ENCODE assay signal across 9 mouse cellular contexts in genomic region chr7:102066363-102066762, GRCm38 (mm10). TPM values are rescaled to one million over a fixed set of nuclear protein-coding genes. Genes with fewer than 3 reads are reported as not detected.
A peak's percentile ranks its signal among the peaks of the same experiment; 100 is the strongest.
DNase-seq lines count a peak whose midpoint lies in the region; ATAC-seq lines count a peak whose summit lies in the region.
"Had no signal": no experiment of that assay in that cellular context is flagged by ENCODE, and none has a peak within 500 bp of the region (broad histone marks: within the 10 kb centered on the region; RNA-seq: fewer than 3 reads in every experiment).

No protein-coding gene starts in this region.

- no peak overlapping the region; the same call in 1 of the 2 replicates for H3K27ac ChIP-seq in lung, embryonic 16.5 days (ENCODE audit: low read length)
- no peak overlapping the region for H3K27ac ChIP-seq in embryonic facial prominence, embryonic 15.5 days (replicated peaks)
- H3K27ac ChIP-seq in limb, embryonic 11.5 days (replicated peaks; ENCODE audit: low read depth, low read length): no peak overlapping the region
- peak overlapping the region; percentile 87; the same call in 1 of the 2 replicates for H3K27ac ChIP-seq in stomach, embryonic 14.5 days (ENCODE audit: low read length)

- no peak for DNase-seq in lung, postnatal 36 days
- DNase-seq in limb, embryonic 11.5 days (ENCODE audit: low spot score): no peak
- DNase-seq in cerebellum, postnatal 10 days: no peak
- no peak for DNase-seq in cerebellum, postnatal 4 days (ENCODE audit: low spot score in 2 of 2)

- H3K4me2 ChIP-seq in lung, embryonic 16.5 days (ENCODE audit: low read depth, low read length): peak overlapping the region; percentile 58
- peak overlapping the region; percentile 68 for H3K4me2 ChIP-seq in embryonic facial prominence, embryonic 15.5 days (replicated peaks)
- H3K4me2 ChIP-seq in limb, embryonic 11.5 days (ENCODE audit: low read depth, severe bottlenecking): peak overlapping the region; percentile 77
- H3K4me2 ChIP-seq in stomach, embryonic 14.5 days (replicated peaks; ENCODE audit: low read depth, low read length): peak overlapping the region; percentile 59

- peaks cover 18% of the 10 kb centered on the region for H3K4me1 ChIP-seq in lung, embryonic 16.5 days (replicated peaks; ENCODE audit: control insufficient read depth, insufficient read depth, low read length)
- H3K4me1 ChIP-seq in embryonic facial prominence, embryonic 15.5 days: peaks cover 18% of the 10 kb centered on the region
- peaks cover 11% of the 10 kb centered on the region for H3K4me1 ChIP-seq in limb, embryonic 11.5 days (ENCODE audit: control insufficient read depth, insufficient read depth, low read length)
- peaks cover 9% of the 10 kb centered on the region for H3K4me1 ChIP-seq in stomach, embryonic 14.5 days (ENCODE audit: control insufficient read depth, insufficient read depth, low read length)

- H3K4me3 ChIP-seq in lung, embryonic 16.5 days (ENCODE audit: low read length): peak overlapping the region; percentile 78
- H3K4me3 ChIP-seq in embryonic facial prominence, embryonic 15.5 days (replicated peaks): peak overlapping the region; percentile 78
- peak overlapping the region; percentile 71 for H3K4me3 ChIP-seq in limb, embryonic 11.5 days (ENCODE audit: low read depth, low read length)
- H3K4me3 ChIP-seq in stomach, embryonic 14.5 days (ENCODE audit: low read depth, low read length): peak overlapping the region; percentile 74

- peak overlapping the region; percentile 77 for H3K9ac ChIP-seq in lung, embryonic 16.5 days (ENCODE audit: low read length)
- peak overlapping the region; percentile 41 for H3K9ac ChIP-seq in embryonic facial prominence, embryonic 15.5 days
- peak overlapping the region; percentile 74 for H3K9ac ChIP-seq in limb, embryonic 11.5 days (ENCODE audit: low read length)
- H3K9ac ChIP-seq in stomach, embryonic 14.5 days (replicated peaks; ENCODE audit: low read depth, low read length): peak overlapping the region; percentile 65; the same call in 1 of the 2 replicates

- ATAC-seq in lung, embryonic 16.5 days (ENCODE audit: low read depth): no peak
- ATAC-seq in embryonic facial prominence, embryonic 15.5 days (ENCODE audit: insufficient number of reproducible peaks, low FRiP score, low TSS enrichment, low read depth): no peak
- no peak for ATAC-seq in limb, embryonic 11.5 days (ENCODE audit: insufficient number of reproducible peaks, low FRiP score, low TSS enrichment, low read depth)
- no peak for ATAC-seq in stomach, embryonic 14.5 days (ENCODE audit: insufficient number of reproducible peaks, insufficient read depth, low FRiP score, low read depth)
- no peak for ATAC-seq in granulocyte monocyte progenitor cell, adult 5-6 weeks (replicated peaks; ENCODE audit: poor library complexity, severe bottlenecking)

- H3K9me3 ChIP-seq in lung, embryonic 16.5 days (ENCODE audit: control insufficient read depth, low read length): no peaks in the 10 kb centered on the region
- no peaks in the 10 kb centered on the region for H3K9me3 ChIP-seq in embryonic facial prominence, embryonic 15.5 days (replicated peaks)
- H3K9me3 ChIP-seq in limb, embryonic 11.5 days (ENCODE audit: control insufficient read depth, low read length): no peaks in the 10 kb centered on the region
- H3K9me3 ChIP-seq in stomach, embryonic 14.5 days (ENCODE audit: control insufficient read depth, low read depth, low read length): no peaks in the 10 kb centered on the region

- H3K27me3 ChIP-seq in lung, embryonic 16.5 days (ENCODE audit: control insufficient read depth, insufficient read depth, low read depth, low read length): no peaks in the 10 kb centered on the region
- H3K27me3 ChIP-seq in embryonic facial prominence, embryonic 15.5 days: no peaks in the 10 kb centered on the region
- no peaks in the 10 kb centered on the region for H3K27me3 ChIP-seq in limb, embryonic 11.5 days (ENCODE audit: control insufficient read depth, insufficient read depth, low read length)
- H3K27me3 ChIP-seq in stomach, embryonic 14.5 days (ENCODE audit: control insufficient read depth, insufficient read depth, low read length): no peaks in the 10 kb centered on the region

- H3K36me3 ChIP-seq in lung, embryonic 16.5 days (ENCODE audit: control insufficient read depth, insufficient read depth, low read length): peaks cover 5% of the 10 kb centered on the region; the same call in 1 of the 2 replicates
- peaks cover 4% of the 10 kb centered on the region; the same call in 1 of the 2 replicates for H3K36me3 ChIP-seq in embryonic facial prominence, embryonic 15.5 days
- no peaks in the 10 kb centered on the region for H3K36me3 ChIP-seq in limb, embryonic 11.5 days (ENCODE audit: control insufficient read depth, insufficient read depth, low read length)
- H3K36me3 ChIP-seq in stomach, embryonic 14.5 days (ENCODE audit: control insufficient read depth, insufficient read depth, low read length): no peaks in the 10 kb centered on the region

- 53% methylated on average over 6 of the region's 6 CpGs for WGBS in lung, embryonic 16.5 days
- WGBS in embryonic facial prominence, embryonic 15.5 days: 64% methylated on average over 6 of the region's 6 CpGs
- WGBS in limb, embryonic 11.5 days: 80% methylated on average over 6 of the region's 6 CpGs
- 71% methylated on average over 6 of the region's 6 CpGs for WGBS in stomach, embryonic 14.5 days

RNA-seq across cellular contexts. Expression of gene Xntrpc, which starts 0.8 kb away (rescaled TPM):
- 1.0 and 1.2 TPM in 2 replicates for polyA plus RNA-seq in lung, embryonic 16.5 days (2015; fragmentation: Nextera tagmentation; extraction: Ambion mirVana)
- 1.8 and 2.0 TPM in 2 replicates for polyA plus RNA-seq in embryonic facial prominence, embryonic 15.5 days (2015; fragmentation: Nextera tagmentation; extraction: Ambion mirVana)
- 1.6 and 2.4 TPM in 2 replicates for polyA plus RNA-seq in limb, embryonic 11.5 days (2014; fragmentation: Nextera tagmentation; extraction: Ambion mirVana)
- polyA plus RNA-seq in stomach, embryonic 14.5 days (2014; fragmentation: Nextera tagmentation; extraction: Ambion mirVana): 1.1 and 1.8 TPM in 2 replicates
- total RNA-seq in granulocyte monocyte progenitor cell, adult 5-6 weeks (2014; fragmentation: Nextera tagmentation): 1.8 and 3.4 TPM in 2 replicates
- total RNA-seq in granulocyte monocyte progenitor cell, adult 5-6 weeks (2017): 1.5 and 2.3 TPM in 2 replicates

RNA-seq across cellular contexts. Expression of gene Xndc1, which starts 1.1 kb away (rescaled TPM):
- 31.0 and 35.0 TPM in 2 replicates for polyA plus RNA-seq in lung, embryonic 16.5 days (2015; fragmentation: Nextera tagmentation; extraction: Ambion mirVana)
- 31.6 and 37.4 TPM in 2 replicates for polyA plus RNA-seq in embryonic facial prominence, embryonic 15.5 days (2015; fragmentation: Nextera tagmentation; extraction: Ambion mirVana)
- 30.0 and 30.3 TPM in 2 replicates for polyA plus RNA-seq in limb, embryonic 11.5 days (2014; fragmentation: Nextera tagmentation; extraction: Ambion mirVana)
- 26.3 and 27.5 TPM in 2 replicates for polyA plus RNA-seq in stomach, embryonic 14.5 days (2014; fragmentation: Nextera tagmentation; extraction: Ambion mirVana)
- total RNA-seq in granulocyte monocyte progenitor cell, adult 5-6 weeks (2014; fragmentation: Nextera tagmentation): 56.6 and 64.4 TPM in 2 replicates
- total RNA-seq in granulocyte monocyte progenitor cell, adult 5-6 weeks (2017): 17.0 and 23.2 TPM in 2 replicates

RNA-seq across cellular contexts. Expression of gene Rnf121, which starts 1.1 kb away (rescaled TPM):
- 25.2 and 25.6 TPM in 2 replicates for polyA plus RNA-seq in lung, embryonic 16.5 days (2015; fragmentation: Nextera tagmentation; extraction: Ambion mirVana)
- 28.6 and 29.5 TPM in 2 replicates for polyA plus RNA-seq in embryonic facial prominence, embryonic 15.5 days (2015; fragmentation: Nextera tagmentation; extraction: Ambion mirVana)
- 29.0 and 30.3 TPM in 2 replicates for polyA plus RNA-seq in limb, embryonic 11.5 days (2014; fragmentation: Nextera tagmentation; extraction: Ambion mirVana)
- 24.7 and 26.1 TPM in 2 replicates for polyA plus RNA-seq in stomach, embryonic 14.5 days (2014; fragmentation: Nextera tagmentation; extraction: Ambion mirVana)
- 11.2 and 13.2 TPM in 2 replicates for total RNA-seq in granulocyte monocyte progenitor cell, adult 5-6 weeks (2014; fragmentation: Nextera tagmentation)
- 12.0 and 13.1 TPM in 2 replicates for total RNA-seq in granulocyte monocyte progenitor cell, adult 5-6 weeks (2017)

RNA-seq across cellular contexts. Expression of gene Trpc2, which starts 16.6 kb away (rescaled TPM):
- 0.08 and 0.10 TPM in 2 replicates for polyA plus RNA-seq in lung, embryonic 16.5 days (2015; fragmentation: Nextera tagmentation; extraction: Ambion mirVana)
- 0.13 and 0.29 TPM in 2 replicates for polyA plus RNA-seq in embryonic facial prominence, embryonic 15.5 days (2015; fragmentation: Nextera tagmentation; extraction: Ambion mirVana)
- not detected in 2 replicates for polyA plus RNA-seq in limb, embryonic 11.5 days (2014; fragmentation: Nextera tagmentation; extraction: Ambion mirVana)
- not detected in 2 replicates for polyA plus RNA-seq in stomach, embryonic 14.5 days (2014; fragmentation: Nextera tagmentation; extraction: Ambion mirVana)
- not detected in 2 replicates for total RNA-seq in granulocyte monocyte progenitor cell, adult 5-6 weeks (2014; fragmentation: Nextera tagmentation)
- not detected in 2 replicates for total RNA-seq in granulocyte monocyte progenitor cell, adult 5-6 weeks (2017)

RNA-seq across cellular contexts. Expression of gene Art1, which starts 35.2 kb away (rescaled TPM):
- polyA plus RNA-seq in lung, embryonic 16.5 days (2015; fragmentation: Nextera tagmentation; extraction: Ambion mirVana): 1.1 and 1.9 TPM in 2 replicates
- polyA plus RNA-seq in embryonic facial prominence, embryonic 15.5 days (2015; fragmentation: Nextera tagmentation; extraction: Ambion mirVana): 13.2 and 19.4 TPM in 2 replicates
- 0.67 and 2.1 TPM in 2 replicates for polyA plus RNA-seq in limb, embryonic 11.5 days (2014; fragmentation: Nextera tagmentation; extraction: Ambion mirVana)
- polyA plus RNA-seq in stomach, embryonic 14.5 days (2014; fragmentation: Nextera tagmentation; extraction: Ambion mirVana): 0.41 and 1.1 TPM in 2 replicates
- total RNA-seq in granulocyte monocyte progenitor cell, adult 5-6 weeks (2014; fragmentation: Nextera tagmentation): not detected in 2 replicates
- total RNA-seq in granulocyte monocyte progenitor cell, adult 5-6 weeks (2017): 0.67 TPM in 1 of 2 replicates, not detected in the other
- total RNA-seq: left cerebral cortex, postnatal 25 days had no signal
